In genomic region chr13:111431174-111431573, GRCm38 (mm10) we compare ENCODE assay signal across 26 mouse cellular contexts. TPM values are rescaled to one million over a fixed set of nuclear protein-coding genes. Genes with fewer than 3 reads are reported as not detected.
DNase-seq lines count a peak whose midpoint lies in the region; ATAC-seq and TF ChIP-seq lines count a peak whose summit lies in the region.
"Had no signal": no experiment of that assay in that cellular context is flagged by ENCODE, and none has a peak within 500 bp of the region (broad histone marks: within the 10 kb centered on the region; RNA-seq: fewer than 3 reads in every experiment).

No protein-coding gene starts in this region.

- no peaks in the 10 kb centered on the region for H3K9me3 ChIP-seq in kidney, embryonic 15.5 days (replicated peaks)
- no peaks in the 10 kb centered on the region for H3K9me3 ChIP-seq in liver, embryonic 14.5 days (ENCODE audit: control insufficient read depth, low read length)
- no peaks in the 10 kb centered on the region for H3K9me3 ChIP-seq in lung, postnatal 0 days (ENCODE audit: low read length)
- H3K9me3 ChIP-seq in midbrain, embryonic 15.5 days, result no peaks in the 10 kb centered on the region
- H3K9me3 ChIP-seq: forebrain, embryonic 13.5 days; heart, embryonic 10.5 days; heart, embryonic 15.5 days; limb, embryonic 10.5 days; limb, embryonic 15.5 days; midbrain, embryonic 10.5 days had no signal

- H3K27ac ChIP-seq in kidney, embryonic 15.5 days, result no peak overlapping the region
- H3K27ac ChIP-seq in liver, embryonic 14.5 days, result no peak overlapping the region
- no peak overlapping the region for H3K27ac ChIP-seq in lung, postnatal 0 days (ENCODE audit: low read length)
- H3K27ac ChIP-seq in midbrain, embryonic 15.5 days, result no peak overlapping the region
- H3K27ac ChIP-seq: forebrain, embryonic 13.5 days; heart, embryonic 10.5 days; heart, embryonic 15.5 days; limb, embryonic 10.5 days; limb, embryonic 15.5 days; midbrain, embryonic 10.5 days had no signal

- DNase-seq in kidney, adult 11 months, result peak; percentile 9
- DNase-seq in kidney, postnatal 36 days, result peak; percentile 31 to 44
- no peak for DNase-seq in kidney, postnatal 14 days
- peak; percentile 37 for DNase-seq in R1 (ENCODE audit: low read depth, low spot score)
- peak in 1 of 3 experiments; percentile 1 for DNase-seq in liver, embryonic 14.5 days (ENCODE audit: low read depth in 3 of 3, low spot score in 3 of 3)
- no peak for DNase-seq in lung, postnatal 0 days (ENCODE audit: low spot score)
- DNase-seq: cerebellum, adult 11 months; cerebellum, adult 9-10 months; cerebellum, postnatal 36 days; gastrocnemius, postnatal 25 days; heart, adult 11 months; kidney, postnatal 10 days; layer of hippocampus, postnatal 36 days; lung, embryonic 14.5 days; thymus, adult 2 months; thymus, postnatal 36 days had no signal

- H3K9ac ChIP-seq in kidney, embryonic 15.5 days, result no peak overlapping the region
- no peak overlapping the region for H3K9ac ChIP-seq in liver, embryonic 14.5 days (replicated peaks)
- H3K9ac ChIP-seq in lung, postnatal 0 days (replicated peaks; ENCODE audit: low read depth), result no peak overlapping the region
- H3K9ac ChIP-seq in midbrain, embryonic 15.5 days, result no peak overlapping the region
- H3K9ac ChIP-seq: forebrain, embryonic 13.5 days; heart, embryonic 15.5 days; limb, embryonic 15.5 days; lung, embryonic 14.5 days had no signal

- H3K36me3 ChIP-seq in kidney, embryonic 15.5 days, result peaks cover 60% of the 10 kb centered on the region
- H3K36me3 ChIP-seq in liver, embryonic 14.5 days (replicated peaks; ENCODE audit: control insufficient read depth, insufficient read depth, low read depth), result peaks cover 29% of the 10 kb centered on the region
- H3K36me3 ChIP-seq in lung, postnatal 0 days (ENCODE audit: insufficient read depth, low read length), result peaks cover 15% of the 10 kb centered on the region; the same call in 1 of the 2 replicates
- peaks cover 13% of the 10 kb centered on the region; the same call in 1 of the 2 replicates for H3K36me3 ChIP-seq in midbrain, embryonic 15.5 days (replicated peaks)

- WGBS in kidney, embryonic 15.5 days, result 62% methylated on average over 1 of the region's 1 CpGs
- WGBS in liver, embryonic 14.5 days (ENCODE audit: insufficient replicate concordance), result 78% methylated on average over 1 of the region's 1 CpGs
- 79% methylated on average over 1 of the region's 1 CpGs for WGBS in lung, postnatal 0 days
- WGBS in midbrain, embryonic 15.5 days, result 82% methylated on average over 1 of the region's 1 CpGs

- no peak for TF ChIP-seq EP300 in liver, embryonic 14.5 days (IDR thresholded peaks at IDR 0.05; ENCODE audit: low read depth)
- TF ChIP-seq EP300 in lung, postnatal 0 days (IDR thresholded peaks at IDR 0.05), result no peak

- H3K4me2 ChIP-seq in kidney, embryonic 15.5 days, result no peak overlapping the region
- H3K4me2 ChIP-seq in liver, embryonic 14.5 days (ENCODE audit: low read depth), result no peak overlapping the region
- no peak overlapping the region for H3K4me2 ChIP-seq in lung, postnatal 0 days (replicated peaks; ENCODE audit: low read depth, low read length)
- H3K4me2 ChIP-seq in midbrain, embryonic 15.5 days, result no peak overlapping the region
- H3K4me2 ChIP-seq: forebrain, embryonic 13.5 days; heart, embryonic 15.5 days; limb, embryonic 15.5 days; lung, embryonic 14.5 days had no signal

- H3K27me3 ChIP-seq in kidney, embryonic 15.5 days, result no peaks in the 10 kb centered on the region
- no peaks in the 10 kb centered on the region for H3K27me3 ChIP-seq in liver, embryonic 14.5 days (ENCODE audit: control insufficient read depth, insufficient read depth, low read length)
- no peaks in the 10 kb centered on the region for H3K27me3 ChIP-seq in lung, postnatal 0 days (replicated peaks; ENCODE audit: insufficient read depth, low read length)
- no peaks in the 10 kb centered on the region for H3K27me3 ChIP-seq in midbrain, embryonic 15.5 days (replicated peaks)
- H3K27me3 ChIP-seq: forebrain, embryonic 13.5 days; heart, embryonic 15.5 days; limb, embryonic 15.5 days had no signal

- TF ChIP-seq CTCF in liver, embryonic 14.5 days (IDR thresholded peaks at IDR 0.05; ENCODE audit: low read depth), result no peak
- TF ChIP-seq CTCF in lung, postnatal 0 days (IDR thresholded peaks at IDR 0.05), result no peak

- no peak for ATAC-seq in kidney, embryonic 15.5 days (replicated peaks; ENCODE audit: low FRiP score)
- ATAC-seq in liver, embryonic 14.5 days (ENCODE audit: insufficient read depth), result peak; percentile 45; the same call in 1 of the 2 replicates
- no peak for ATAC-seq in lung, postnatal 0 days
- ATAC-seq in midbrain, embryonic 15.5 days (replicated peaks), result no peak
- ATAC-seq: activated CD4-positive, CD25-positive, alpha-beta regulatory T cell, adult 4 months; forebrain, embryonic 13.5 days; hindbrain, embryonic 16.5 days had no signal

- no peak overlapping the region for H3K4me3 ChIP-seq in kidney, embryonic 15.5 days (replicated peaks)
- no peak overlapping the region for H3K4me3 ChIP-seq in liver, embryonic 14.5 days (ENCODE audit: insufficient read depth in 1 of 2, low read depth in 2 of 2, low read length in 2 of 2)
- H3K4me3 ChIP-seq in lung, postnatal 0 days (ENCODE audit: low read depth, low read length), result no peak overlapping the region
- no peak overlapping the region for H3K4me3 ChIP-seq in midbrain, embryonic 15.5 days
- H3K4me3 ChIP-seq: forebrain, embryonic 13.5 days; heart, embryonic 10.5 days; heart, embryonic 15.5 days; limb, embryonic 10.5 days; limb, embryonic 15.5 days; midbrain, embryonic 10.5 days had no signal

- no peaks in the 10 kb centered on the region for H3K4me1 ChIP-seq in kidney, embryonic 15.5 days
- H3K4me1 ChIP-seq in liver, embryonic 14.5 days (replicated peaks; ENCODE audit: control insufficient read depth in 2 of 2, insufficient read depth in 2 of 2, low read length in 1 of 2), result no peaks in the 10 kb centered on the region
- no peaks in the 10 kb centered on the region for H3K4me1 ChIP-seq in lung, postnatal 0 days (ENCODE audit: insufficient read depth, low read depth, low read length)
- H3K4me1 ChIP-seq in midbrain, embryonic 15.5 days, result no peaks in the 10 kb centered on the region
- H3K4me1 ChIP-seq: forebrain, embryonic 13.5 days; heart, embryonic 10.5 days; heart, embryonic 15.5 days; limb, embryonic 10.5 days; limb, embryonic 15.5 days; midbrain, embryonic 10.5 days had no signal

RNA-seq across cellular contexts. Expression of gene Gpbp1, which starts 58.7 kb away (rescaled TPM):
- polyA plus RNA-seq in kidney, embryonic 15.5 days (2015; fragmentation: Nextera tagmentation; extraction: Ambion mirVana), result 81.9 and 88.2 TPM in 2 replicates
- polyA plus RNA-seq in liver, embryonic 14.5 days (2012; rRNA removed), result 8.3 and 19.2 TPM in 2 replicates
- 36.2 and 38.2 TPM in 2 replicates for polyA plus RNA-seq in liver, embryonic 14.5 days (2014; fragmentation: Nextera tagmentation; extraction: Ambion mirVana)
- polyA plus RNA-seq in lung, postnatal 0 days (2015; fragmentation: Nextera tagmentation; extraction: Ambion mirVana), result 44.1 and 55.1 TPM in 2 replicates
- polyA plus RNA-seq in midbrain, embryonic 15.5 days (2015; fragmentation: Nextera tagmentation; extraction: Ambion mirVana), result 83.8 and 89.8 TPM in 2 replicates

Comparison
In these comparisons a context has a peak if more than half of its experiments do, and no peak if none do; other contexts are left out.
1. DNase-seq: peak in kidney, adult 11 months (single experiment), kidney, postnatal 36 days (2 of 2) and R1 (single experiment); none in kidney, postnatal 14 days (single experiment) and lung, postnatal 0 days (single experiment).